Mouse (Mus musculus) heart, adult 2 months (tissue): ENCODE results near the gene Tor1aip1.

Experiments
- CTCF ChIP-seq: fragments of 200-600 bp; IDR thresholded peaks from 2 replicates; pipeline ENCODE4 v1.8.1; 2022; ENCODE audit warnings: antibody characterized with exemption, mild to moderate bottlenecking, moderate library complexity
- EP300 ChIP-seq: fragments of 200-500 bp; IDR thresholded peaks from 2 replicates; pipeline ENCODE4 v1.6.1; 2011; ENCODE audit warnings: low read depth, low read length, control low read depth; ENCODE audit not compliant: insufficient read depth
- POLR2A ChIP-seq: fragments of 200-500 bp; IDR thresholded peaks from 2 replicates; pipeline ENCODE4 v1.6.1; 2011; ENCODE audit warnings: mild to moderate bottlenecking, low read depth, low read length, control low read depth; ENCODE audit not compliant: insufficient read depth

GRCm38 (mm10) chr1:156020402-156020801, 15.9 kb downstream of the Tor1aip1 start:
- TF ChIP-seq EP300 (no peak), CTCF (no peak), POLR2A (no peak)
